Mouse (Mus musculus) adipocyte (in vitro differentiated cells): ENCODE results near the gene Naa16.
A peak's percentile ranks its signal among the peaks of the same experiment; 100 is the strongest.

Experiments
- DNase-seq: peaks from one replicate; pipeline ENCODE4 v3.0.0-alpha.2; 2016; ENCODE audit warnings: low spot score

Naa16 gene

GRCm38 (mm10) chr14:79298314-79298992 is 92.1 kb downstream of the Naa16 start:
- DNase-seq, result no peak

- no peak for DNase-seq
These were observed 93.7 kb downstream of the Naa16 start for GRCm38 (mm10) chr14:79296836-79297235.

- no peak for DNase-seq
These were observed 94.4 kb downstream of the Naa16 start for GRCm38 (mm10) chr14:79296201-79296600.

GRCm38 (mm10) chr14:79295579-79295978 is 95.0 kb downstream of the Naa16 start:
- DNase-seq, result no peak

GRCm38 (mm10) chr14:79294950-79295349 is 95.6 kb downstream of the Naa16 start:
- DNase-seq, result no peak

- DNase-seq, result no peak
These were observed 96.3 kb downstream of the Naa16 start for GRCm38 (mm10) chr14:79294051-79294814.

GRCm38 (mm10) chr14:79293119-79293780 is 97.3 kb downstream of the Naa16 start:
- DNase-seq, result no peak

- DNase-seq, result peak; percentile 32
These were observed 98.9 kb downstream of the Naa16 start for GRCm38 (mm10) chr14:79291629-79292028.

- peak; percentile 76 for DNase-seq
These were observed 99.7 kb downstream of the Naa16 start for GRCm38 (mm10) chr14:79290683-79291425.

GRCm38 (mm10) chr14:79289909-79290308 is 100.7 kb downstream of the Naa16 start:
- DNase-seq, result peak; percentile 91

GRCm38 (mm10) chr14:79288280-79288679 is 102.3 kb downstream of the Naa16 start:
- no peak for DNase-seq

- no peak for DNase-seq
These were observed 103.2 kb downstream of the Naa16 start for GRCm38 (mm10) chr14:79287251-79287863.

- no peak for DNase-seq
These were observed 105.0 kb downstream of the Naa16 start for GRCm38 (mm10) chr14:79285549-79285948.

- no peak for DNase-seq
These were observed 106.0 kb downstream of the Naa16 start for GRCm38 (mm10) chr14:79284616-79285015.

GRCm38 (mm10) chr14:79283952-79284351 is 106.6 kb downstream of the Naa16 start:
- no peak for DNase-seq

- no peak for DNase-seq
These were observed 108.6 kb downstream of the Naa16 start for GRCm38 (mm10) chr14:79281894-79282553.

- no peak for DNase-seq
These were observed 110.1 kb downstream of the Naa16 start for GRCm38 (mm10) chr14:79280456-79280855.

GRCm38 (mm10) chr14:79279494-79279893 is 111.1 kb downstream of the Naa16 start:
- DNase-seq, result peak; percentile 57

GRCm38 (mm10) chr14:79278927-79279326 is 111.7 kb downstream of the Naa16 start:
- peak; percentile 54 for DNase-seq

- DNase-seq, result no peak
These were observed 112.7 kb downstream of the Naa16 start for GRCm38 (mm10) chr14:79277922-79278321.

GRCm38 (mm10) chr14:79275870-79276395 is 114.6 kb downstream of the Naa16 start:
- DNase-seq, result no peak
